ENCODE assay signal across 25 mouse cellular contexts in the genomic region with DNA sequence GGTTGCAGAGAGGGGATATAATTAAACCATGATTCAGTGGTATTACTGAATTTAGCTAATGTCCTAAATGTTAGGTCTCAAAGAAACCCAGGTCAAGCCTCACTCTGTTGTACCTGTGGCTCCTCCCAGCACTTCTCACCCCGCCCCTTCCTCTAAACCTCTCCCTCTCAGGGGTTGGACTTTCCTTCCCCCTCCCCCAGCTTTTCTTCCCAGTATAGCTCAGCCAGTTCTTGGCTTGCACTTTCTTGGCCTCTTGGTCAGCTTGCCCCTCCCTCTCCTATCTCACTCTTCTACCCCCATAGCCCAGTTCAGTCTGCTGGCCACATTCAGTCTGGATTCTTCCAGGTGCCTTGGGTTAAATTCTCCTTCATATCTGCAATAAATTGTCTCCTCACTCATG. TPM values are rescaled to one million over a fixed set of nuclear protein-coding genes. Genes with fewer than 3 reads are reported as not detected.
A peak's percentile ranks its signal among the peaks of the same experiment; 100 is the strongest.
DNase-seq lines count a peak whose midpoint lies in the region; ATAC-seq and TF ChIP-seq lines count a peak whose summit lies in the region.
"Had no signal": no experiment of that assay in that cellular context is flagged by ENCODE, and none has a peak within 500 bp of the region (broad histone marks: within the 10 kb centered on the region; RNA-seq: fewer than 3 reads in every experiment).

No protein-coding gene starts in this region.

- H3K9me3 ChIP-seq in kidney, embryonic 15.5 days (replicated peaks): no peaks in the 10 kb centered on the region
- H3K9me3 ChIP-seq in intestine, embryonic 15.5 days: no peaks in the 10 kb centered on the region
- H3K9me3 ChIP-seq in stomach, postnatal 0 days (ENCODE audit: control insufficient read depth, low read length): no peaks in the 10 kb centered on the region
- no peaks in the 10 kb centered on the region for H3K9me3 ChIP-seq in hindbrain, embryonic 12.5 days (replicated peaks)
- H3K9me3 ChIP-seq: forebrain, embryonic 13.5 days; heart, embryonic 12.5 days; liver, embryonic 12.5 days; midbrain, embryonic 15.5 days; neural tube, embryonic 15.5 days had no signal

- H3K4me1 ChIP-seq in kidney, embryonic 15.5 days: peaks cover 8% of the 10 kb centered on the region
- H3K4me1 ChIP-seq in intestine, embryonic 15.5 days (replicated peaks): peaks cover 13% of the 10 kb centered on the region; the same call in 1 of the 2 replicates
- H3K4me1 ChIP-seq in stomach, postnatal 0 days (replicated peaks; ENCODE audit: control insufficient read depth, insufficient read depth): no peaks in the 10 kb centered on the region; the same call in 1 of the 2 replicates
- 0 out of 2 replicates have a peak, but pooled peaks cover 3% of the 10 kb centered on the region for H3K4me1 ChIP-seq in hindbrain, embryonic 12.5 days
- H3K4me1 ChIP-seq: midbrain, embryonic 15.5 days had no signal

- no peak overlapping the region for H3K27ac ChIP-seq in kidney, embryonic 15.5 days
- H3K27ac ChIP-seq in intestine, embryonic 15.5 days: 0 out of 2 replicates have a peak overlapping the region, but pooled peaks have one; percentile 18
- H3K27ac ChIP-seq in stomach, postnatal 0 days (replicated peaks): no peak overlapping the region
- H3K27ac ChIP-seq in hindbrain, embryonic 12.5 days: no peak overlapping the region
- H3K27ac ChIP-seq: forebrain, embryonic 13.5 days; hindbrain, embryonic 14.5 days; liver, embryonic 12.5 days; midbrain, embryonic 15.5 days; neural tube, embryonic 15.5 days had no signal

- 0 out of 2 replicates have a peak, but pooled peaks have one; percentile 12 for ATAC-seq in kidney, embryonic 15.5 days (replicated peaks; ENCODE audit: low FRiP score)
- ATAC-seq in intestine, embryonic 15.5 days: peak; percentile 68
- no peak for ATAC-seq in stomach, postnatal 0 days (ENCODE audit: low FRiP score, low TSS enrichment)
- no peak for ATAC-seq in hindbrain, embryonic 12.5 days (ENCODE audit: low FRiP score)
- ATAC-seq: forebrain, embryonic 13.5 days; liver, embryonic 12.5 days; liver, postnatal 0 days; midbrain, embryonic 15.5 days had no signal

- TF ChIP-seq CTCF in stomach, postnatal 0 days (IDR thresholded peaks at IDR 0.05; ENCODE audit: low read depth): no peak

- no peak overlapping the region for H3K4me2 ChIP-seq in kidney, embryonic 15.5 days
- H3K4me2 ChIP-seq in intestine, embryonic 15.5 days (replicated peaks): peak overlapping the region; percentile 45
- no peak overlapping the region for H3K4me2 ChIP-seq in stomach, postnatal 0 days (replicated peaks; ENCODE audit: low read depth)
- H3K4me2 ChIP-seq in hindbrain, embryonic 12.5 days (replicated peaks): no peak overlapping the region
- H3K4me2 ChIP-seq: forebrain, embryonic 13.5 days; heart, embryonic 12.5 days; hindbrain, embryonic 14.5 days; liver, embryonic 12.5 days; midbrain, embryonic 15.5 days; neural tube, embryonic 15.5 days had no signal

- H3K4me3 ChIP-seq in kidney, embryonic 15.5 days (replicated peaks): no peak overlapping the region
- H3K4me3 ChIP-seq in intestine, embryonic 15.5 days (replicated peaks): no peak overlapping the region
- no peak overlapping the region for H3K4me3 ChIP-seq in stomach, postnatal 0 days (ENCODE audit: low read depth, low read length)
- no peak overlapping the region for H3K4me3 ChIP-seq in hindbrain, embryonic 12.5 days
- H3K4me3 ChIP-seq: forebrain, embryonic 13.5 days; heart, embryonic 12.5 days; liver, embryonic 12.5 days; midbrain, embryonic 15.5 days; neural tube, embryonic 15.5 days had no signal

- H3K9ac ChIP-seq in kidney, embryonic 15.5 days: no peak overlapping the region
- H3K9ac ChIP-seq in intestine, embryonic 15.5 days: no peak overlapping the region
- no peak overlapping the region for H3K9ac ChIP-seq in stomach, postnatal 0 days (ENCODE audit: low read length)
- no peak overlapping the region for H3K9ac ChIP-seq in hindbrain, embryonic 12.5 days
- H3K9ac ChIP-seq: forebrain, embryonic 13.5 days; heart, embryonic 12.5 days; hindbrain, embryonic 14.5 days; liver, embryonic 12.5 days; liver, postnatal 0 days; midbrain, embryonic 15.5 days; neural tube, embryonic 15.5 days had no signal

- no peak for DNase-seq in kidney, postnatal 4 days
- peak; percentile 44 for DNase-seq in lung, postnatal 10 days
- no peak for DNase-seq in lung, postnatal 25 days (ENCODE audit: low spot score)
- DNase-seq in stomach, postnatal 0 days (ENCODE audit: low spot score): peak; percentile 57
- DNase-seq in ovary, postnatal 10 days (ENCODE audit: low spot score): no peak
- DNase-seq: adrenal gland, postnatal 10 days; cerebellum, adult 9-10 months; cerebellum, postnatal 36 days; gastrocnemius, postnatal 25 days; heart, adult 18-20 months; heart, postnatal 4 days; kidney, postnatal 10 days; left cerebral cortex, postnatal 4 days; liver, postnatal 0 days; right cerebral cortex, postnatal 25 days had no signal

- no peaks in the 10 kb centered on the region for H3K27me3 ChIP-seq in kidney, embryonic 15.5 days
- no peaks in the 10 kb centered on the region for H3K27me3 ChIP-seq in intestine, embryonic 15.5 days (replicated peaks)
- no peaks in the 10 kb centered on the region for H3K27me3 ChIP-seq in stomach, postnatal 0 days (ENCODE audit: control insufficient read depth, insufficient read depth, low read length)
- no peaks in the 10 kb centered on the region for H3K27me3 ChIP-seq in hindbrain, embryonic 12.5 days
- H3K27me3 ChIP-seq: CH12.LX; forebrain, embryonic 13.5 days; heart, embryonic 12.5 days; liver, embryonic 12.5 days; midbrain, embryonic 15.5 days; neural tube, embryonic 15.5 days had no signal

- whole genome bisulfite sequencing in kidney, embryonic 15.5 days: 61% methylated on average over 1 of the region's 1 CpGs
- WGBS in intestine, embryonic 15.5 days: 36% methylated on average over 1 of the region's 1 CpGs
- WGBS in stomach, postnatal 0 days: 69% methylated on average over 1 of the region's 1 CpGs
- WGBS in hindbrain, embryonic 12.5 days: 42% methylated on average over 1 of the region's 1 CpGs

- no peaks in the 10 kb centered on the region; the same call in 1 of the 2 replicates for H3K36me3 ChIP-seq in kidney, embryonic 15.5 days
- 0 out of 2 replicates have a peak, but pooled peaks cover 3% of the 10 kb centered on the region for H3K36me3 ChIP-seq in intestine, embryonic 15.5 days
- no peaks in the 10 kb centered on the region for H3K36me3 ChIP-seq in stomach, postnatal 0 days (ENCODE audit: control insufficient read depth, insufficient read depth, low read length)
- H3K36me3 ChIP-seq in hindbrain, embryonic 12.5 days: 0 out of 2 replicates have a peak, but pooled peaks cover 6% of the 10 kb centered on the region
- H3K36me3 ChIP-seq: liver, embryonic 12.5 days; midbrain, embryonic 15.5 days; neural tube, embryonic 15.5 days had no signal

- TF ChIP-seq EP300 in stomach, postnatal 0 days (optimal IDR thresholded peaks at IDR 0.05): no peak

RNA-seq across cellular contexts. Expression of a gene that starts 7.4 kb away (rescaled TPM):
- 33.5 and 36.2 TPM in 2 replicates for polyA plus RNA-seq in kidney, embryonic 15.5 days (2015; fragmentation: Nextera tagmentation; extraction: Ambion mirVana)
- 56.3 and 58.8 TPM in 2 replicates for polyA plus RNA-seq in intestine, embryonic 15.5 days (2015; fragmentation: Nextera tagmentation; extraction: Ambion mirVana)
- 17.3 and 18.6 TPM in 2 replicates for polyA plus RNA-seq in stomach, postnatal 0 days (2015; fragmentation: Nextera tagmentation; extraction: Ambion mirVana)
- polyA plus RNA-seq in hindbrain, embryonic 12.5 days (2016; fragmentation: Nextera tagmentation; extraction: Ambion mirVana): 32.6 and 36.2 TPM in 2 replicates

Comparison
In these comparisons a context has a peak if more than half of its experiments do, and no peak if none do; other contexts are left out.
1. DNase-seq: peak in lung, postnatal 10 days (single experiment) and stomach, postnatal 0 days (single experiment); none in kidney, postnatal 4 days (0 of 2), lung, postnatal 25 days (single experiment) and ovary, postnatal 10 days (single experiment).
2. ATAC-seq: peak in kidney, embryonic 15.5 days (single experiment) and intestine, embryonic 15.5 days (single experiment); none in stomach, postnatal 0 days (single experiment) and hindbrain, embryonic 12.5 days (single experiment).